Mouse (Mus musculus): ENCODE measurements around the gene Nfib.

DNA sequence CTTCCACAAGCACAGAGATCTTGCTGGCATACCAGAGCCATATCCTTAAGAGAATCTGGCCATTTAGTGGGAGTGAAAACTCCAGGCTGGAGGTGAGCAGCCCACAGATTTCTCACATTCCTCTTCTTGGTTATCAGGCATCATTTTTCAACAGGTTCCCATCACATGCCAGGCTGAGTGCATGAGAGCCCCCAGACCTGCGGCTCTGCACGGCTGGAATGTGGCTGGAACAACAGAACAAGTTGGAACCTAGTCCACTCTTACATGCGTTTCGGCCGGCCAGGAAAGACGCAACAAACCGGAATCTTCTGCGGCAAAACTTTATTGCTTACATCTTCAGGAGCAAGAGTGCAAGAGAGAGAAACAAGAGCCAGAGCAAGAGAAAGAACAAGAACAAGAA is 453.5 kb downstream of the Nfib start:
- no peak for TF ChIP-seq EP300 (IDR thresholded peaks at IDR 0.05; ENCODE audit: low read depth)
- no peak for TF ChIP-seq CTCF (IDR thresholded peaks at IDR 0.05; ENCODE audit: low read depth)

Data from liver, embryonic 14.5 days (tissue).